Mouse (Mus musculus) E14TG2a.4 (cell line): Measurements from ENCODE around the gene Stk4.

Experiments used
- CTCF ChIP-seq: conservative IDR thresholded peaks from 2 replicates; pipeline ENCODE4 v1.5.1; 2014; ENCODE audit warnings: low read length
- NANOG ChIP-seq: IDR thresholded peaks from 2 replicates; pipeline ENCODE4 v1.6.1; 2014; ENCODE audit warnings: borderline replicate concordance, low read length, mixed read lengths

DNA sequence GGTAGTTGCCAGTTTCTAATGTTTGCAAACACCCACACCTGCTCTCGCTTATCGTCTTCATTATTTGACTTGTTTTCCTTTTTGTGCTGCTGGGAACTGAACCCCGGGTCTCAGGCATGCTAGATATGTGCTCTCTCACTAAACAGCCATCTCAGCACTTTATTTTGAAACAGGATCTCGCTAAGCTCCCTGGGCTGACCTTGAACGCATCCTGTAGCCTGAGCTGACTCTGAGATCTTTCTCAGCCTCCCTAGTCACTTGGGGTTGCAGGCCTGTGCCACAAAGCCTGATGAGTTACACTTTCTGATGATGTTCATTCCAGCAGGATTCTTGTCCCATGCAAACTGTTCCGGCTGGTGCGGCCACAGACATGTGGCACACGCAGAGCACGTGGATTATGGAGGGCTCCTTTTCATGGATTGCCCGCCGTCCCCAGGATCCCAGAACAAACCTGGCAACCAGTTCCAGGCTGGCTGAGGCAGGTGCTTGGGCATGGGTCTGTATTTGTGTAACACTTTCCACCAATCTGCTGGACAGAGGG lies 91.5 kb downstream of the Stk4 start:
- TF ChIP-seq CTCF (no peak), NANOG (no peak)
